8 mouse cellular contexts compared by ENCODE assay signal in genomic region chr13:61804168-61804874, GRCm38 (mm10).
DNase-seq lines count a peak whose midpoint lies in the region; ATAC-seq and TF ChIP-seq lines count a peak whose summit lies in the region.
"Not testable (repeated sequence)": the region's sequence is repeated elsewhere in the genome, so short reads cannot be mapped to it uniquely, and the experiment has no call there.

No protein-coding gene starts in this region.

- peak; percentile 97 for ATAC-seq in common myeloid progenitor, adult 5-6 weeks (replicated peaks; ENCODE audit: low read depth, poor library complexity, severe bottlenecking)
- peak; percentile 60; the same call in 1 of the 2 replicates for ATAC-seq in hindbrain, embryonic 14.5 days (ENCODE audit: low FRiP score)

- not testable (repeated sequence) for H3K27ac ChIP-seq in gastrocnemius, adult 2 months
- 0 out of 2 replicates have a peak overlapping the region, but pooled peaks have one; percentile 18 for H3K27ac ChIP-seq in hindbrain, embryonic 14.5 days

- WGBS in hindbrain, embryonic 14.5 days: 2% methylated on average over 19 of the region's 19 CpGs

- H3K9ac ChIP-seq in hindbrain, embryonic 14.5 days: peak overlapping the region; percentile 78

- TF ChIP-seq CTCF in gastrocnemius, adult 2 months (IDR thresholded peaks at IDR 0.05): not testable (repeated sequence)

- H3K9me3 ChIP-seq in hindbrain, embryonic 14.5 days (ENCODE audit: control insufficient read depth, low read length): not testable (repeated sequence)

- peak; percentile 64 for DNase-seq in Muller cell, postnatal 12 days (ENCODE audit: inconsistent ontology term)
- peak; percentile 31 for DNase-seq in gastrocnemius, adult 2 months
- DNase-seq in hindbrain, embryonic 14.5 days (ENCODE audit: low spot score): peak; percentile 59
- DNase-seq in layer of hippocampus, postnatal 36 days: peak; percentile 2 to 5
- peak; percentile 35 for DNase-seq in lung, postnatal 14 days
- DNase-seq in ovary, adult 18-20 months (ENCODE audit: low spot score): peak; percentile 28
- DNase-seq in thymus, adult 18-20 months: peak; percentile 9 to 37

- not testable (repeated sequence) for H3K27me3 ChIP-seq in hindbrain, embryonic 14.5 days (ENCODE audit: control insufficient read depth, insufficient read depth, low read length)

- not testable (repeated sequence) for H3K36me3 ChIP-seq in hindbrain, embryonic 14.5 days (replicated peaks; ENCODE audit: control insufficient read depth, insufficient read depth)

- intact Hi-C loops in gastrocnemius, adult 2 months (cut with DNase I): not testable (repeated sequence)

- peak overlapping the region; percentile 61 for H3K4me2 ChIP-seq in hindbrain, embryonic 14.5 days (replicated peaks)

- peak overlapping the region; percentile 73 for H3K4me3 ChIP-seq in gastrocnemius, adult 2 months
- peak overlapping the region; percentile 50 for H3K4me3 ChIP-seq in hindbrain, embryonic 14.5 days (replicated peaks; ENCODE audit: low read length)

- not testable (repeated sequence) for H3K4me1 ChIP-seq in hindbrain, embryonic 14.5 days (replicated peaks; ENCODE audit: control insufficient read depth, insufficient read depth, low read length)

Comparison
In these comparisons a context has a peak if more than half of its experiments do, and no peak if none do; other contexts are left out.
1. DNase-seq: peak in every context shown above with its lines; median percentile 64 in Muller cell, postnatal 12 days; 59 in hindbrain, embryonic 14.5 days; 35 in lung, postnatal 14 days; 31 in gastrocnemius, adult 2 months; 28 in ovary, adult 18-20 months; 23 in thymus, adult 18-20 months; 4 in layer of hippocampus, postnatal 36 days.